Mouse (Mus musculus): ENCODE data around the gene Slamf9.
A peak's percentile ranks its signal among the peaks of the same experiment; 100 is the strongest.

Slamf9 gene

GRCm38 (mm10) chr1:172463387-172464333, 11.5 kb upstream of the Slamf9 start:
- DNase-seq = no peak

- no peak for DNase-seq
Observed at GRCm38 (mm10) chr1:172468301-172468877, 6.8 kb upstream of the Slamf9 start.

GRCm38 (mm10) chr1:172469373-172469772, 5.8 kb upstream of the Slamf9 start:
- peak; percentile 54 for DNase-seq

- DNase-seq = no peak
Observed at GRCm38 (mm10) chr1:172469810-172470448, 5.2 kb upstream of the Slamf9 start.

- DNase-seq = no peak
Observed at GRCm38 (mm10) chr1:172472909-172473308, 2.2 kb upstream of the Slamf9 start.

GRCm38 (mm10) chr1:172474196-172474595, 962 bp upstream of the Slamf9 start:
- no peak for DNase-seq

- no peak for DNase-seq
Observed at GRCm38 (mm10) chr1:172478020-172478419, 2.9 kb downstream of the Slamf9 start.

GRCm38 (mm10) chr1:172480376-172480775, 5.2 kb downstream of the Slamf9 start:
- no peak for DNase-seq

- no peak for DNase-seq
Observed at GRCm38 (mm10) chr1:172481111-172481510, 6.0 kb downstream of the Slamf9 start.

- DNase-seq = peak; percentile 97
Observed at GRCm38 (mm10) chr1:172481540-172482280, 6.6 kb downstream of the Slamf9 start, which contains the start of gene Igsf9. TSS of gene Igsf9 (plus strand) at chr1:172481788.

- peak; percentile 54 for DNase-seq
Observed at GRCm38 (mm10) chr1:172482518-172483360, 7.6 kb downstream of the Slamf9 start.

GRCm38 (mm10) chr1:172483361-172483660, 8.2 kb downstream of the Slamf9 start:
- DNase-seq = no peak

- no peak for DNase-seq
Observed at GRCm38 (mm10) chr1:172484236-172484635, 9.1 kb downstream of the Slamf9 start.

- DNase-seq = no peak
Observed at GRCm38 (mm10) chr1:172484671-172485070, 9.5 kb downstream of the Slamf9 start.

GRCm38 (mm10) chr1:172485821-172486220, 10.7 kb downstream of the Slamf9 start:
- no peak for DNase-seq

- no peak for DNase-seq
Observed at GRCm38 (mm10) chr1:172486236-172486635, 11.1 kb downstream of the Slamf9 start.

GRCm38 (mm10) chr1:172486651-172487050, 11.5 kb downstream of the Slamf9 start:
- no peak for DNase-seq

GRCm38 (mm10) chr1:172487859-172488258, 12.7 kb downstream of the Slamf9 start:
- DNase-seq = no peak

- DNase-seq = no peak
Observed at GRCm38 (mm10) chr1:172488831-172489230, 13.7 kb downstream of the Slamf9 start.

GRCm38 (mm10) chr1:172489585-172490250, 14.6 kb downstream of the Slamf9 start:
- DNase-seq = no peak

- DNase-seq = peak; percentile 94
Observed at GRCm38 (mm10) chr1:172490261-172490661, 15.1 kb downstream of the Slamf9 start.

Data from kidney, postnatal 10 days (tissue).